Mouse (Mus musculus): Measurements from ENCODE around the gene Eps15.

The Eps15 gene

GRCm38 (mm10) chr4:109255727-109256417 is 24.2 kb upstream of the Eps15 start:
- DNase-seq (ENCODE audit: low read depth, low spot score) = no peak
- Histone ChIP-seq H3K36me3 (ENCODE audit: control insufficient read depth, insufficient read depth, low read length, poor library complexity, severe bottlenecking) (no peaks in the 10 kb centered on the region), H3K27me3 (ENCODE audit: control insufficient read depth, insufficient read depth, low read length, poor library complexity, severe bottlenecking) (no peaks in the 10 kb centered on the region)

GRCm38 (mm10) chr4:109256791-109257190 is 23.3 kb upstream of the Eps15 start:
- Histone ChIP-seq H3K36me3 (ENCODE audit: control insufficient read depth, insufficient read depth, low read length, poor library complexity, severe bottlenecking) (no peaks in the 10 kb centered on the region), H3K27me3 (ENCODE audit: control insufficient read depth, insufficient read depth, low read length, poor library complexity, severe bottlenecking) (no peaks in the 10 kb centered on the region)
- no peak for DNase-seq (ENCODE audit: low read depth, low spot score)

- Histone ChIP-seq H3K27me3 (ENCODE audit: control insufficient read depth, insufficient read depth, low read length, poor library complexity, severe bottlenecking) (no peaks in the 10 kb centered on the region), H3K36me3 (ENCODE audit: control insufficient read depth, insufficient read depth, low read length, poor library complexity, severe bottlenecking) (no peaks in the 10 kb centered on the region)
- no peak for DNase-seq (ENCODE audit: low read depth, low spot score)
Observed at GRCm38 (mm10) chr4:109257639-109258038, 22.4 kb upstream of the Eps15 start.

- Histone ChIP-seq H3K36me3 (ENCODE audit: control insufficient read depth, insufficient read depth, low read length, poor library complexity, severe bottlenecking) (no peaks in the 10 kb centered on the region), H3K27me3 (ENCODE audit: control insufficient read depth, insufficient read depth, low read length, poor library complexity, severe bottlenecking) (no peaks in the 10 kb centered on the region)
- DNase-seq (ENCODE audit: low read depth, low spot score) = no peak
Observed at GRCm38 (mm10) chr4:109262068-109262467, 18.0 kb upstream of the Eps15 start.

- no peaks in the 10 kb centered on the region for H3K27me3 ChIP-seq (ENCODE audit: control insufficient read depth, insufficient read depth, low read length, poor library complexity, severe bottlenecking)
- H3K36me3 ChIP-seq (ENCODE audit: control insufficient read depth, insufficient read depth, low read length, poor library complexity, severe bottlenecking) = no peaks in the 10 kb centered on the region
- no peak for DNase-seq (ENCODE audit: low read depth, low spot score)
Observed at GRCm38 (mm10) chr4:109266056-109266455, 14.0 kb upstream of the Eps15 start.

- Histone ChIP-seq H3K27me3 (ENCODE audit: control insufficient read depth, insufficient read depth, low read length, poor library complexity, severe bottlenecking) (no peaks in the 10 kb centered on the region), H3K36me3 (ENCODE audit: control insufficient read depth, insufficient read depth, low read length, poor library complexity, severe bottlenecking) (no peaks in the 10 kb centered on the region)
- no peak for DNase-seq (ENCODE audit: low read depth, low spot score)
Observed at GRCm38 (mm10) chr4:109266744-109267143, 13.3 kb upstream of the Eps15 start.

- no peak for DNase-seq (ENCODE audit: low read depth, low spot score)
- no peaks in the 10 kb centered on the region for H3K27me3 ChIP-seq (ENCODE audit: control insufficient read depth, insufficient read depth, low read length, poor library complexity, severe bottlenecking)
- H3K36me3 ChIP-seq (ENCODE audit: control insufficient read depth, insufficient read depth, low read length, poor library complexity, severe bottlenecking) = no peaks in the 10 kb centered on the region
Observed at GRCm38 (mm10) chr4:109267452-109267851, 12.6 kb upstream of the Eps15 start.

- no peaks in the 10 kb centered on the region for H3K27me3 ChIP-seq (ENCODE audit: control insufficient read depth, insufficient read depth, low read length, poor library complexity, severe bottlenecking)
- DNase-seq (ENCODE audit: low read depth, low spot score) = peak; percentile 38
Observed at GRCm38 (mm10) chr4:109268903-109269302, 11.2 kb upstream of the Eps15 start.

GRCm38 (mm10) chr4:109271803-109272202 is 8.3 kb upstream of the Eps15 start:
- DNase-seq (ENCODE audit: low read depth, low spot score) = no peak
- Histone ChIP-seq H3K36me3 (ENCODE audit: control insufficient read depth, insufficient read depth, low read length, poor library complexity, severe bottlenecking) (no peaks in the 10 kb centered on the region), H3K27me3 (ENCODE audit: control insufficient read depth, insufficient read depth, low read length, poor library complexity, severe bottlenecking) (no peaks in the 10 kb centered on the region)

More at GRCm38 (mm10) chr4:109268903-109269302, 11.2 kb upstream of the Eps15 start:
- no peaks in the 10 kb centered on the region for H3K36me3 ChIP-seq (ENCODE audit: control insufficient read depth, insufficient read depth, low read length, poor library complexity, severe bottlenecking)

- no peaks in the 10 kb centered on the region for H3K27me3 ChIP-seq (ENCODE audit: control insufficient read depth, insufficient read depth, low read length, poor library complexity, severe bottlenecking)
- DNase-seq (ENCODE audit: low read depth, low spot score) = no peak
- H3K36me3 ChIP-seq (ENCODE audit: control insufficient read depth, insufficient read depth, low read length, poor library complexity, severe bottlenecking) = no peaks in the 10 kb centered on the region
Observed at GRCm38 (mm10) chr4:109273586-109274240, 6.4 kb upstream of the Eps15 start.

GRCm38 (mm10) chr4:109280459-109281160 is 542 bp downstream of the Eps15 start:
- Histone ChIP-seq H3K36me3 (ENCODE audit: control insufficient read depth, insufficient read depth, low read length, poor library complexity, severe bottlenecking) (no peaks in the 10 kb centered on the region), H3K27me3 (ENCODE audit: control insufficient read depth, insufficient read depth, low read length, poor library complexity, severe bottlenecking) (no peaks in the 10 kb centered on the region)
- peak; percentile 38 for DNase-seq (ENCODE audit: low read depth, low spot score)

- Histone ChIP-seq H3K27me3 (ENCODE audit: control insufficient read depth, insufficient read depth, low read length, poor library complexity, severe bottlenecking) (no peaks in the 10 kb centered on the region), H3K36me3 (ENCODE audit: control insufficient read depth, insufficient read depth, low read length, poor library complexity, severe bottlenecking) (no peaks in the 10 kb centered on the region)
- DNase-seq (ENCODE audit: low read depth, low spot score) = no peak
Observed at GRCm38 (mm10) chr4:109281161-109281560, 1.1 kb downstream of the Eps15 start.

GRCm38 (mm10) chr4:109281946-109282345 is 1.9 kb downstream of the Eps15 start:
- peak; percentile 32 for DNase-seq (ENCODE audit: low read depth, low spot score)
- Histone ChIP-seq H3K27me3 (ENCODE audit: control insufficient read depth, insufficient read depth, low read length, poor library complexity, severe bottlenecking) (no peaks in the 10 kb centered on the region), H3K36me3 (ENCODE audit: control insufficient read depth, insufficient read depth, low read length, poor library complexity, severe bottlenecking) (no peaks in the 10 kb centered on the region)

- peaks cover 3% of the 10 kb centered on the region; the same call in 1 of the 2 replicates for H3K36me3 ChIP-seq (ENCODE audit: control insufficient read depth, insufficient read depth, low read length, poor library complexity, severe bottlenecking)
- no peaks in the 10 kb centered on the region for H3K27me3 ChIP-seq (ENCODE audit: control insufficient read depth, insufficient read depth, low read length, poor library complexity, severe bottlenecking)
- DNase-seq (ENCODE audit: low read depth, low spot score) = no peak
Observed at GRCm38 (mm10) chr4:109294629-109295028, 14.6 kb downstream of the Eps15 start.

GRCm38 (mm10) chr4:109296510-109296909 is 16.4 kb downstream of the Eps15 start:
- Histone ChIP-seq H3K27me3 (ENCODE audit: control insufficient read depth, insufficient read depth, low read length, poor library complexity, severe bottlenecking) (no peaks in the 10 kb centered on the region), H3K36me3 (ENCODE audit: control insufficient read depth, insufficient read depth, low read length, poor library complexity, severe bottlenecking) (peaks cover 3% of the 10 kb centered on the region; the same call in 1 of the 2 replicates)
- DNase-seq (ENCODE audit: low read depth, low spot score) = no peak
